Mouse (Mus musculus): ENCODE measurements around the gene Erg.

Gene Erg

GRCm38 (mm10) chr16:95586311-95586602 is at the start of gene Erg:
Erg (minus strand) TSS chr16:95586593.
- no peak for DNase-seq (ENCODE audit: low spot score)

- no peak for DNase-seq (ENCODE audit: low spot score)
Measured at GRCm38 (mm10) chr16:95631816-95632215, 45.4 kb upstream of the Erg start.

GRCm38 (mm10) chr16:95623876-95624770 is 37.7 kb upstream of the Erg start:
- no peak for DNase-seq (ENCODE audit: low spot score)

- DNase-seq (ENCODE audit: low spot score) = no peak
Measured at GRCm38 (mm10) chr16:95623056-95623455, 36.7 kb upstream of the Erg start.

- DNase-seq (ENCODE audit: low spot score) = no peak
Measured at GRCm38 (mm10) chr16:95619859-95620325, 33.5 kb upstream of the Erg start.

- no peak for DNase-seq (ENCODE audit: low spot score)
Measured at GRCm38 (mm10) chr16:95618206-95618605, 31.8 kb upstream of the Erg start.

GRCm38 (mm10) chr16:95617720-95618119 is 31.3 kb upstream of the Erg start:
- no peak for DNase-seq (ENCODE audit: low spot score)

GRCm38 (mm10) chr16:95615579-95615978 is 29.2 kb upstream of the Erg start:
- DNase-seq (ENCODE audit: low spot score) = no peak

GRCm38 (mm10) chr16:95614482-95614881 is 28.1 kb upstream of the Erg start:
- no peak for DNase-seq (ENCODE audit: low spot score)

GRCm38 (mm10) chr16:95611982-95612746 is 25.8 kb upstream of the Erg start:
- no peak for DNase-seq (ENCODE audit: low spot score)

- no peak for DNase-seq (ENCODE audit: low spot score)
Measured at GRCm38 (mm10) chr16:95608624-95609023, 22.2 kb upstream of the Erg start.

GRCm38 (mm10) chr16:95605304-95605703 is 18.9 kb upstream of the Erg start:
- no peak for DNase-seq (ENCODE audit: low spot score)

- no peak for DNase-seq (ENCODE audit: low spot score)
Measured at GRCm38 (mm10) chr16:95602504-95602903, 16.1 kb upstream of the Erg start.

- DNase-seq (ENCODE audit: low spot score) = no peak
Measured at GRCm38 (mm10) chr16:95601807-95602206, 15.4 kb upstream of the Erg start.

GRCm38 (mm10) chr16:95601219-95601580 is 14.8 kb upstream of the Erg start:
- DNase-seq (ENCODE audit: low spot score) = no peak

- no peak for DNase-seq (ENCODE audit: low spot score)
Measured at GRCm38 (mm10) chr16:95600572-95601218, 14.3 kb upstream of the Erg start.

- DNase-seq (ENCODE audit: low spot score) = no peak
Measured at GRCm38 (mm10) chr16:95598930-95599329, 12.5 kb upstream of the Erg start.

GRCm38 (mm10) chr16:95597578-95597951 is 11.2 kb upstream of the Erg start:
- DNase-seq (ENCODE audit: low spot score) = no peak

- DNase-seq (ENCODE audit: low spot score) = no peak
Measured at GRCm38 (mm10) chr16:95596884-95597577, 10.6 kb upstream of the Erg start.

- no peak for DNase-seq (ENCODE audit: low spot score)
Measured at GRCm38 (mm10) chr16:95588849-95589248, 2.5 kb upstream of the Erg start.

- no peak for DNase-seq (ENCODE audit: low spot score)
Measured at GRCm38 (mm10) chr16:95586726-95587125, 333 bp upstream of the Erg start.

All from layer of hippocampus, adult 9-10 months (tissue).